Mouse (Mus musculus): ENCODE results near the gene Olfr1174-ps.

Gene Olfr1174-ps

GRCm38 (mm10) chr2:88315035-88315434 is at the start of gene Olfr1174-ps:
Gene Olfr1174-ps, minus strand, starts transcription at chr2:88315135.
- no peak for DNase-seq (ENCODE audit: low read depth, low spot score)

DNA sequence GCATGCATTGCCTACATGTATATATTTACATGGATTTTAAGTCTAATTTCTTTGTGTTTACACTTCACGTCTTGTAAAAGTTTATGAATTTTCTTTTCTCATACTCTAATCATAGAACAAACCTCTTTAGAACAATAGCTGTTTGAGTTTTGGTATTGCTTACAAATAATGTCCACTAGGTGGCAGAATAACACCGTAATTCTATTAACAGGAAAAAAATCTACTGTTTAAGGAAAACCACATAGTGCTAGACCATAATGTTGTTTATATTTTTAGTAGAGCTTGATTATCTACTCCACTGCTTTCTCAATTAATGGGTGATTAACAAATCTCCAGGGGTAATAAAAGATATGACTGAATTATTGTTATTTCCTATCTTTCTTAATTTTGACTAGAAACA is 41.4 kb upstream of the Olfr1174-ps start:
- peak; percentile 4 for DNase-seq (ENCODE audit: low read depth, low spot score)

DNA sequence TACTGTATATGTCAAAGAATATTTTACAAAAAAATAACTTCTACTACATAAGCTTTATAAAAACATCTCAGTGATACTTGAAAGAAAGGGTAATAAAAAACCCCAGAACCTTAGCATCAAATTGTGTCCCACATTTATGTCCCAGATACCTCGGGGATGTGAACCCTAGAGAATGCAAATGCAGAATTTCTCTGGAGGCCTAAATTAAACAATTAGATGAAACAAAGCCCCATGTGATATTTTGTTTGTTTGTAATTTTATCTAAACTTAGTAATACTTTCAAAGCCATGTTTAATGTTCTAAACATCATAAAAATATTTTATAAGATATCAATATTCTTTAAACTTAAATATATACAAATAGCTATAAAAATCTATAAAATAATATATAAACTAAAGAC is 31.5 kb upstream of the Olfr1174-ps start, which contains the start of gene Olfr1177-ps:
Olfr1177-ps (minus strand) TSS at position 101 of the 400 bp plus-strand sequence.
- no peak for DNase-seq (ENCODE audit: low read depth, low spot score)

DNA sequence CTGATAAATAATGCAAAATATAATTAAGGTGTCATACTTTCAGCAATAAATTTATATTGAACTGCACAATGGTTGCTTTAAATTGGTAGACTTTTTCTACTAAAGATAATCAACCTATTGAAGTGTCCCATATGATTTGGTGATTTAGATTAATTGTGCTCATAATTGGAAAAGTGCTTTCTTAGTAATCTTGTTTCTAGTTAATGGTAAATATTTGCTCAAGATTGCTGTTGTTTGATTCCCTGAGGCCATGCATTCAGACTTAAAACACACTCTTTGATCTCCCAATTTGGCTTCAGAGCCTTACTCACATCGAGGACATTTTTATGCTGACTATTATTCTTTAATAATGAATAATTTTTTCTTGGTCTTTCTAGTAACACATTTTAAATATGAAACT is 21.5 kb upstream of the Olfr1174-ps start, which contains the start of gene Olfr1176:
Olfr1176 (plus strand) TSS at position 301 of the 400 bp plus-strand sequence.
- DNase-seq (ENCODE audit: low read depth, low spot score), result no peak

DNA sequence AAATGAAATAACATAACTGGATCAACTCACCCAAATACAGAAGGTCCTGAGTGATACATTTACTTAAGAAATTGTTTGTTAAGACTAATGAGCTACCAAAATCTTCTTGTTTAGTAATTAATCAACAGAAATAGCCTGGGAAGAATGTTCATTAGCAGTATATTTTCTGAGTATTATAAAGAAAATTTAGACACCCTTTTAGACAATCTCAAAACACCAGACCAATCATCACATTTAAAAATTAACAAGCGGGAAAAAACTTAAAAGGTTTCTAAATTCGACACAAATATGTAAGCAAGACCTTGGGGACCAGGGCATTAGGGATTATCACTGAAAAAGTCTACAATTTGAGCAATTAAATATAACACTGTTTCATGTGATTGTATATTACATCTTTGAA is 12.2 kb upstream of the Olfr1174-ps start, which contains the start of gene Olfr1175-ps:
Olfr1175-ps (minus strand) TSS at position 101 of the 400 bp plus-strand sequence.
- no peak for DNase-seq (ENCODE audit: low read depth, low spot score)

DNA sequence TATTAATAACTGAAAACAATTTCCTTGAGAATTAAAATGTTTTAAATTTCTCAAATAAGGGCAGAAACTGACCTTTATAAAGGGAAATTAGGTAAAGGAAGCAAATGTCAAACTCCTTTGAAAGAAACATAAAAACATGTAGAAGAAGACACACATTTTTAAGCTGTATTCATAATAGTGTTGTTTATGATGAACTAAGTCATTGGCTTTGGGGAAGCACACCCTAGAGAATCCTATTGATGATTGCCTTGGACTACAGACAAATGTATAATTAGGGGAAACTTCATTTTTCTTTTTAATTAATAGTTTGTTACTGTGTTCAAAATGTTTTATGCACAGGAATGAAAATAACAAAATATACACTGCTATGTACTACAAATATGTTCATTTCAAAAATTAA is 35.2 kb downstream of the Olfr1174-ps start, which contains the start of gene Olfr1173:
Olfr1173 (minus strand) TSS at position 101 of the 400 bp plus-strand sequence.
- DNase-seq (ENCODE audit: low read depth, low spot score), result no peak
